Mouse (Mus musculus) v-Abl transformed pro-B cells (cell line): Measurements from ENCODE around the gene Sntg2.

Source experiments
- in situ Hi-C, 2 experiments: fragments of 400-800 bp; cut with MboI; formaldehyde crosslinking; loops; one replicate each; pipeline ENCODE4 v1.15.1; 2025; ENCODE audit not compliant: unreplicated experiment in 2 of 2

Sntg2 gene

GRCm38 (mm10) chr12:30372933-30373501 lies at the start of gene Sntg2:
Gene Sntg2 (minus strand): TSS chr12:30373375.
- in situ Hi-C loops = no loop called here

- in situ Hi-C loops = no loop called here
Measured at GRCm38 (mm10) chr12:30416547-30416946, 43.4 kb upstream of the Sntg2 start.

- in situ Hi-C loops = no loop called here
Measured at GRCm38 (mm10) chr12:30415981-30416380, 42.8 kb upstream of the Sntg2 start.

- in situ Hi-C loops = no loop called here
Measured at GRCm38 (mm10) chr12:30402651-30403050, 29.5 kb upstream of the Sntg2 start.

- in situ Hi-C loops = no loop called here
Measured at GRCm38 (mm10) chr12:30400531-30400930, 27.4 kb upstream of the Sntg2 start.

GRCm38 (mm10) chr12:30400114-30400513 lies 26.9 kb upstream of the Sntg2 start:
- in situ Hi-C loops = no loop called here

- in situ Hi-C loops = no loop called here
Measured at GRCm38 (mm10) chr12:30372293-30372692, 882 bp downstream of the Sntg2 start.

- in situ Hi-C loops = loop anchor here in 1 of 2 experiments (10.0 kb wide), 1 partner anchor 245 kb away; no protein-coding TSS in a partner anchor
Measured at GRCm38 (mm10) chr12:30369786-30370185, 3.4 kb downstream of the Sntg2 start.

GRCm38 (mm10) chr12:30369141-30369540 lies 4.0 kb downstream of the Sntg2 start:
- in situ Hi-C loops = loop anchor here in 1 of 2 experiments (10.0 kb wide), 1 partner anchor 244 kb away; no protein-coding TSS in a partner anchor

- in situ Hi-C loops = loop anchor here in 1 of 2 experiments (10.0 kb wide), 1 partner anchor 238 kb away; no protein-coding TSS in a partner anchor
Measured at GRCm38 (mm10) chr12:30362306-30362705, 10.9 kb downstream of the Sntg2 start.

GRCm38 (mm10) chr12:30357666-30358065 lies 15.5 kb downstream of the Sntg2 start:
- in situ Hi-C loops = no loop called here

GRCm38 (mm10) chr12:30352393-30352792 lies 20.8 kb downstream of the Sntg2 start:
- in situ Hi-C loops = no loop called here

GRCm38 (mm10) chr12:30348036-30348435 lies 25.1 kb downstream of the Sntg2 start:
- in situ Hi-C loops = no loop called here

GRCm38 (mm10) chr12:30347284-30347683 lies 25.9 kb downstream of the Sntg2 start:
- in situ Hi-C loops = no loop called here

GRCm38 (mm10) chr12:30344806-30345205 lies 28.4 kb downstream of the Sntg2 start:
- in situ Hi-C loops = no loop called here

- in situ Hi-C loops = no loop called here
Measured at GRCm38 (mm10) chr12:30336301-30336700, 36.9 kb downstream of the Sntg2 start.

GRCm38 (mm10) chr12:30334502-30334901 lies 38.7 kb downstream of the Sntg2 start:
- in situ Hi-C loops = no loop called here

GRCm38 (mm10) chr12:30317971-30318370 lies 55.2 kb downstream of the Sntg2 start:
- in situ Hi-C loops = no loop called here

GRCm38 (mm10) chr12:30313021-30313420 lies 60.2 kb downstream of the Sntg2 start:
- in situ Hi-C loops = no loop called here

GRCm38 (mm10) chr12:30308197-30308939 lies 64.8 kb downstream of the Sntg2 start:
- in situ Hi-C loops = no loop called here

- in situ Hi-C loops = no loop called here
Measured at GRCm38 (mm10) chr12:30292724-30293560, 80.2 kb downstream of the Sntg2 start.
